Mouse (Mus musculus): ENCODE data around the gene Crls1. TPM values are rescaled to one million over a fixed set of nuclear protein-coding genes. Genes with fewer than 3 reads are reported as not detected.

Gene Crls1
- total RNA-seq, 1 experiment from 2014 or later = 11.7 TPM

DNA sequence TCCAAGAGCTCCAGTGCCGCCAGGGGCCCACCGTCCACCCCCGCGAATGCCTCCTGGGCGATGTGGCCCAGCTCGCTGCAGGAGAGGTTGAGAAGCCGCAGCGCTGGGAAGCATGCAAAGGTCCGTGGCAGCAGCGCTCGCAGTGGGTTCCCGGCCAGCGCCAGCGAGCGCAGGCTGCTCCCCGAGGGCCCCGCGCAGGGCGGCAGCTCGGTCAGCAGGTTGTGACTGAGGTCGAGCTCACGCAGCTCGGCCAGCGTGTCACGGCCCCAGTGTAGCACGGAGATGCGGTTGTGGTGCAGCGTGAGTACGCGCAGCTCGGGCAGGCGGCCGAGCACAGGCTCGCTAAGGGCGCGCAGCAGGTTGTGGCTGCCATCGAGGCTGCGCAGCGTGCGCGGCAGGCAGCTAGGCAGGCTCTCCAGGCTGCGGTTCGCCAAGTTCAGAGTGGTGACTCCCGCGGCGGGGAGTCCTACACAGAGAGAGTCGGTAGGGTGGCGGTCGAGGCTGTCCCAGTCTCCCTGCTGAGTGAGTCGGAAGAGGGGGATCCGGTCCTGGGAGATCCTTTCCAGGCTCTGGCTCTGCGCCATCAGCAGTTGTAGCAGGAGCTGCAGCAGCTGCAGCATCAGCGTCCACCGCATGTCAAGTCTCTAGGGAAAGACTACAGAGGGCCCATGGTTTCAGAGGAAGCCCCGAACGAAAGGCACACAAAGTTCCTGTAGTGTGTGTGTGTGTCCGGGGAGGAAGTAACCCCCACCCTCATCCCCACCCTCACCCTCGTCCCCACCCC, 33.0 kb downstream of the Crls1 start:
- ATAC-seq (replicated peaks; ENCODE audit: insufficient number of reproducible peaks, low FRiP score, low TSS enrichment, poor library complexity, severe bottlenecking) = no peak

DNA sequence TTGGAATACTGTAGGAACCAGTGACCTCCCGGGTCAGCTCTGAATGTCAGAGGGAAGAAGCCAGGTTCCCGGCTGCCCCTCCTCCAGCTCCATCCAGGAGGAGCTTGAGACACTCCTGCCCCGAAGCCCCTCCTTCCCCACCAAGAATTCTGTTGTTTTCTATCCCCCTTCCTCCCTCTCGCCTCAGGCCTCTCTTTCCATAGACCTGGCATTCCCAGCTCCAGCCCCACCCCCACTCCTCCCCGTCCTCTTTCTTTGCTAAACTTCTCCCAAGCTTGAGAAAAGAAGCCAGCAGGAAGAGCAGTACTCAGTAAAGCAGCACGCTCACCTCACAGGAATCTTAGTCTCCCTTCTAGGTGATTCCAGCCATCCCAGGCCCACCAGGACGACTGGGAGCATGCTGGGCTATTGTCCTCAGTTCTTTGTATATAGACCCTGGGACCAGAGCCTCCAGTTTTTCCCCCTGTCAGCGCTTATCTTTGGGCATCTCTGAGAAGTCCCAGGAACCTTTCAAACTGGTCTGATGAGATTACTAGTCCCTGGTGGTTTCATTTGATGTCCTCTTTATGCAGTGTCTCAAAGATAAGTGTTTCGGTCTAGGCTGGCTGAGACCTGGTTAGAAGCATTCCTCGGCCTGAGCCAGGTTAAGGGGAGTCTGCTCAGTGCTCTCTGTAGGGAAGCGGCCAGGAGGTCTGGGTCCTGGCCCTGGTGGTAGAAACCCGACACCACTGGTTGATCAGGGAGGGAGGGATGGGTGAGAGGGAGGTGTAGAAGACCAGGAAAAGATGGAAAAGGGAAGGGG, 34.6 kb downstream of the Crls1 start, which contains the start of gene Lrrn4:
Lrrn4 (minus strand) TSS at position 48 of the 802 bp plus-strand sequence.
- no peak for ATAC-seq (replicated peaks; ENCODE audit: insufficient number of reproducible peaks, low FRiP score, low TSS enrichment, poor library complexity, severe bottlenecking)

DNA sequence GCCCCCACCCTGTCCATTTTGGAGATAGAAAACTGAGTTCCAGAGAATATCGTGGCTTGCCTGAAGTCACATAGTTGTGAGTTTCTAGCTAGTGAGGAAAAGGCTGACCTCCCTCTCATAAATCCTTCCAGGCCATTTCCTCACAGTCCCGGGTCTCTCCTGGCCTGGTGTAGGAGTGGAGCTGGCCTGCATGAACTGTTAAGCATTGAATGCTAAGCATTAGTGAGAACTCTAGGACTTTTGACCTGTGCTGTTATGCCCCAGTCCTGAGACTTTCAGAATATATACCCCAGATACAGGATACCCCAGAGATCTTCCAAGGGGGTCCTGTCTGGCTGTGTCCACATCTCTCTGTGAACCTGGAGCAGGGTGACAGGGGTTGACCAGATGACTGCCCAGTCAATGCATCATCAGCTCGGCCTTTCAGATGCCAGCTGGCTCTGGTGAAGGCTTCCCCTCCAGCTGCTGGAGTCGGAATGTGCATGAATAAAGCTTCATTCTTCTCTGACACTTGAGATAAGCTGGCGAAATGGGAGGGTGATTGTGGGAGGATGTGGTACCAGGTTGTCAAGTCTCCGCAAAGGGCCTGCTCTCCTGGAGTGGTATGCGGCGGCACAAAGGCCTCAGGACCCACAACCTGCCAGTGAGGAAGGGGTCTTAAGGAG, 38.0 kb downstream of the Crls1 start:
- ATAC-seq (replicated peaks; ENCODE audit: insufficient number of reproducible peaks, low FRiP score, low TSS enrichment, poor library complexity, severe bottlenecking) = no peak

DNA sequence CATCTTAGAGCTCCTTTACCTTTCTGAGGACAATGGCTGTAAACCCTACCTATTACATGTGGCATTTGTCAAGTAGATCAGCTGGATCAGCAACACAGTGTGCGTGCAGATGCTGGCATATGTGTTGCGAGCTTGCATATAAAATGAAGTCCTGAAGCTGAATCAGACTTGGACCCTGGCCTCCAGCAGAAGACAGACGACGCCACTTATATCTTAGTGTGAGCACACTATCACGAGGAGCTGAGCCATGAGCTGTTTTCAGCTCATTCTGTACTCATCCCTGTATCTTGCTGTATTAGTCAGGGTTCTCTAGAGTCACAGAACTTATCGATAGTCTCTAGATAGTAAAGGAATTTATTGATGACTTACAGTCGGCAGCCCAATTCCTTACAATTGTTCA, 38.8 kb downstream of the Crls1 start:
- ATAC-seq (replicated peaks; ENCODE audit: insufficient number of reproducible peaks, low FRiP score, low TSS enrichment, poor library complexity, severe bottlenecking) = no peak

DNA sequence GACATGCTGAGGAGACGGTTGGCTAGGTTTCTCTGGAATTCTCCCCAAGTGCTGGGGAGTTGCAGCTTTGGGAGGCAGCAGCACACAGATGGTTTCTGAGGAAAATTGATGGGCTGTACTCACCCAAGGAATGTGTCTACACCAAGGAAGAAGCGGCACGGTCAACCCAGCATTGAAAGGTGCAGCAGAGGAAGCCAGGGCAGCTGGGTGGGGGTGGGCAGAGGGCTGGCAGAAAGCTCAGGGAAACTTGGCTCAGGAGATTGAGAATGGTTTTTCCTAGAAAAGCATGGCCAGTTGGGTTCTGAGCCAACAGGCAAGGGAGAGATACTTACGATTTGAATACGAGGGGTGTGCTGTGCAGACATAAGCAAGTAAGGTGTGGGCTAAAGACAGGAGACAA, 47.4 kb downstream of the Crls1 start:
- ATAC-seq (replicated peaks; ENCODE audit: insufficient number of reproducible peaks, low FRiP score, low TSS enrichment, poor library complexity, severe bottlenecking) = no peak

DNA sequence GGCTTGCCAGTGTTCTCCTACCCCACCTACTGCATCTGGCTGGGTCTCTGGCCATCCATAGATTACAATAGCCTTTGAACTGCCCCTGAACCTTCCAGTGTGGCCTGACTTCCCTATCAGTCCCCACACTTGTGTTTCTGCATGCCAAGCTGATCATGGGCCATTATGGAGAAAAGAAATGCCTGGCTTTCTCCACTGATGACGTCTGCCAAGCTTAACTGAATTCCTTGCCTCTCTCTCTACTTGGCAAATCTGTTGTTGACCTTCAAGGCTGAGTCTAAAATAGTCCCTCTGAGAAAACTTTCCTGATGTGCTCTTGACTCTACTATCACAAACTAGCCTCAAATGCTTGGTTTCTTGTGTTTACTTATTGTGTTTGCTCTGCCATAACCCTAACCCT, 51.7 kb downstream of the Crls1 start:
- ATAC-seq (replicated peaks; ENCODE audit: insufficient number of reproducible peaks, low FRiP score, low TSS enrichment, poor library complexity, severe bottlenecking) = no peak

DNA sequence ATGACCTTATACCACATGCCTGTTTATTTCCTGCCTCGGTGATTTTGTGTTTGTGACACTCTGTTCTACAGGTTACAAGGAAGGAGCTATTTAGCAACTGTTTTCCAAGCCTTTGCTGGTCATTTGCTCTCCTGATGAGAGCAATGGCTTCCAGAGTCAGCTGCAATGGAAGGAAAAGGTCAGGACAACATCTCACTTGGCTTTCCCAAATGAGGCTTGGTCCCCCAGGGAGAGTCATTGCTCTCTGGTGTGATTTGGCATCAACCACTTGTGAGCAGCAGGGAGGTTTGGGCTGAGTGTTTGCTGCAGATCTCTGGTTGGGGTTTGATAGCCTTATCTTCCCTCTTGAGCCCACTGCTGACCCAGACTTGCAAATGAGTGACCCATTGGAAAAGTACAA, 54.1 kb downstream of the Crls1 start:
- no peak for ATAC-seq (replicated peaks; ENCODE audit: insufficient number of reproducible peaks, low FRiP score, low TSS enrichment, poor library complexity, severe bottlenecking)

DNA sequence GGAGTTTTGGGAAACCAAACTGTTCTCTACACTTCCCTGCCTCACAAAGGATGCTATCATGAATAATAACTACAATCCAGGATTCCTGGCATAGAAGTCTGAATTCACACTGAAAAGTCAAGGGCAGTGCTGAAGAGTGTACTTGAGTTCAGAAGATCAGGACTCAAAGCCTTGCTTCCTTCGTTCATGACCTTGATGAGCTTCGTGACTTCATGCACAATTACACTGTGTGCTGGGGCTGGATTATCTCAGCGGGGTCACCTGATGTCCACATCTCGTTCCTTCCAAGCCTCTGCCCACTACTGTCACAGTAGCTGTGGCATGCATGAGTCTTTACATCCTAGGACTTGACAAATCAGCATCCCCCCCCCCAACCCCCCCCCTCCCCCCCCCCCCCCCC, 55.2 kb downstream of the Crls1 start:
- ATAC-seq (replicated peaks; ENCODE audit: insufficient number of reproducible peaks, low FRiP score, low TSS enrichment, poor library complexity, severe bottlenecking) = no peak

DNA sequence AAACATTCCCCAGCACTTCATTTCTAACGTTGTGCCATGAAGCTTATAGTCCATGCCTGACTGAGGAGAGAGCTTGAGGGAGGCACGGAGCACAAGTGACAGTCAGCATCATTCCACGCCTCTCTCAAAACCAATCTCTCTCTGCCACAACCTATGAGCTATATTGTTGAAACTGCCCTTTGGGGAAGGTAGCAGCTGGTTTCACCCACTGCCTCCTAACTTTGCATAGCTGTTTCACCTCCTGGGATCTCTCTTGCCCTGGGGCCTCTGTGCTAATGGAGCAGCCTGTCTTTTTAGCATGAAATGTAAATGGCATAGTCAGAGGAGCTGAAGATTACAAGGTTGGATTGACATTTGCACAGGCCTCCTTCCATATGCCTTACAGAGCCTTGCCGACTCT, 55.6 kb downstream of the Crls1 start:
- no peak for ATAC-seq (replicated peaks; ENCODE audit: insufficient number of reproducible peaks, low FRiP score, low TSS enrichment, poor library complexity, severe bottlenecking)

DNA sequence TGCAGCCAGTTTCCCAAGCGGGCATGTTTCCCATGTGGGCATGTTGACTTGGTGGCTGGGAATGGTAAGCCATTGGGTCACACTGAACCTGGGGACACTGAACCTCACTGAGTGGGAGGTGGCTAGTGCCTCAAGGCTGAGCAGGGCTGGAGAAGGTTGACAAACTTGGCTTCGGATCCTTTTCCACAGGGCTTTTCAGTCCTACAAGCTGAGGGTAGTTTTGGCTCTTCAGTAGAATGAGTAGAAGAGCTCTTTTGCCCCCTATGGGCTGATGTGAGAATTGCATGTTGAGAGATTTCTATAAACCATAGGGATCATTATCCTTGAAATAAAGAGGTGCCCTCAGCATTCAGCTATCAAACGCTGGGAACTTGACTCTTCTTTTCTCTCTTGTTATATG, 57.0 kb downstream of the Crls1 start:
- no peak for ATAC-seq (replicated peaks; ENCODE audit: insufficient number of reproducible peaks, low FRiP score, low TSS enrichment, poor library complexity, severe bottlenecking)

DNA sequence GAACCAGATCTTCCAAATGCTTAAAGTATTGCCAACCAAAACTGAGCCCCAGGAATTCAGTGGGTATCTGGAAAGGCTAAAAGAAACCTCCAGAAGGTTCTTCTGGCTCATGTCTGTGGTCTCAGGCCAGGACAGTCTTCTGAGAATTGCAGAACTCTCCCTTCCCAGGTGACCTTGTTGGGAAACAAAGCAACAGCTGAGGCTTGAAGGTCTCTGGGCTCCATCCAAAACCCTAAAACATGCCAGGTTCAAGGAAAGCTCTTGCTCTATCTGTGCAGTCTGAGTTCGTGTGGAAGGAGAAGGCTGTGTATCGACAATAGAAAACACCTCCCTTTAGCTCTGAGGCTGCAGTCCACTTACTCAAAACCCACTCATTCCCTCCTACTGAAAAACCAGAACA, 58.5 kb downstream of the Crls1 start:
- no peak for ATAC-seq (replicated peaks; ENCODE audit: insufficient number of reproducible peaks, low FRiP score, low TSS enrichment, poor library complexity, severe bottlenecking)

DNA sequence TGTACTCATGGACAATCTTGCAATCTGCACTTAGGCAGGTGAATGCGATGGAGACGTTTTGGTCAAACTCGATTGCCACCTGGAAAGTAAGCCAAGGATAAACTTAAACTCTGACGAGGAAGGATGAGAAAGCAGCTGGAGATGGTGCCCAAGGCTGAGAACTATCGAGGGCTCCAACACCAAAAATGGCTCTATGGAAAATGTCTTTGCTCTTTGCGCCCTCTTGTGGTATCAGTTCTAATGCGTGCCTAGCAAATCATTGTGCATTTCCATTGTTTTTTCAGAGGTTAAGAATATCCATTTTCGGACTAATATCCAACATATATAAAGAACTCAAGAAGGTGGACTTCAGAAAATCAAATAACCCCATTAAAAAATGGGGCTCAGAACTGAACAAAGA, 60.3 kb downstream of the Crls1 start:
- no peak for ATAC-seq (replicated peaks; ENCODE audit: insufficient number of reproducible peaks, low FRiP score, low TSS enrichment, poor library complexity, severe bottlenecking)

DNA sequence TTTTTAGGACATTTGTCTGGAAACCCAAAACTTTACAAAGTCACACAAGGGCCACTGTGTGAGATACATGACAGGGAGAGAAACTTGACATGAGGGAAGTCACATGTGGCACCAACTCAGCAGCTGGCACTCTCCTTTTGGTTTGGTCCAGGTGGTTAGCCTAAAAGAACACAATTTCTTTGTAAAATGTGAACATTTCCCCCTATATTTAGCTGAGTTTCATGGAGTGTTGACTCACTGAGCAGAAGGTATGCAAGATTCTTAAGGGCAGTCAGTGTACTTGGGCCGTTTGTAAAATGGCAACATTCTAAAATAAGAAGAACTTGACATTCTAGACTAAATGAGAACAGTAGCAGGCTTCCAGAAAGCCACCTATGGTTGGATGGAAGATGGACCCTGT, 68.3 kb downstream of the Crls1 start:
- ATAC-seq (replicated peaks; ENCODE audit: insufficient number of reproducible peaks, low FRiP score, low TSS enrichment, poor library complexity, severe bottlenecking) = no peak

Other genes with a start within 250 kb of the Crls1 start
- 15.0 to 21.8 TPM (median 15.4 TPM) in 3 replicates for gene Shld1, start 159.7 kb upstream of the Crls1 start, total RNA-seq (2017)
- gene Chgb, start 65.4 kb upstream of the Crls1 start, total RNA-seq (2017) = not detected in 3 replicates
- 19.3 to 34.4 TPM (median 30.2 TPM) in 3 replicates for gene Trmt6, start 30.6 kb upstream of the Crls1 start, total RNA-seq (2017)
- gene Mcm8, start 30.5 kb upstream of the Crls1 start, total RNA-seq (2017) = 0.86 to 4.1 TPM (median 1.8 TPM) in 3 replicates
- gene Lrrn4, start 34.2 kb downstream of the Crls1 start, total RNA-seq (2017) = not detected in 3 replicates
- gene Fermt1, start 99.2 kb downstream of the Crls1 start, total RNA-seq (2017) = not detected in 3 replicates

All from monocyte, adult 5-6 weeks (primary cell).